Mouse (Mus musculus): Measurements from ENCODE around the gene Slc16a9. TPM values are rescaled to one million over a fixed set of nuclear protein-coding genes. Genes with fewer than 3 reads are reported as not detected.

Gene Slc16a9
- polyA plus RNA-seq, 1 experiment from 2014 or later, result 3.8 TPM

DNA sequence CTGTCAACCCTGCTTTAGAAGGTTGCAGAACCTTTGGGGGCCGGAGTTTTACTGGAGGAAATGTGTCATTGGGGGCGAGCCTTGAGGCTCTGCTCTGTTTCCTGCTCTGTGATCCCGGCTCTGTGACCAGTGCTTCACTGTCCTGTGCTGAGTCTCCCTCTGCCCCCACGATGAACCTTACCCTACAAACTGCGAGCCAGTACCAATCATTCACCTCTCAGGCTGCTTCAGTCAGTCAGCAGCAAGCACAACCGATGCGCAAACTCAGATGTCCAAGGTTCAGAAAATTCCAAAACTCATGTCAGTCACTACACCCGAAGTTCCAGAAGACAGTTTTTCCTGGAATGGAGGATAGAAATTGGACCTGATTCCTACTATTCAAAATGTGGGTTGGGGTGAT lies 64.5 kb downstream of the Slc16a9 start:
- no peak overlapping the region for H3K9ac ChIP-seq (ENCODE audit: low read depth, low read length)
- no peak for ATAC-seq

DNA sequence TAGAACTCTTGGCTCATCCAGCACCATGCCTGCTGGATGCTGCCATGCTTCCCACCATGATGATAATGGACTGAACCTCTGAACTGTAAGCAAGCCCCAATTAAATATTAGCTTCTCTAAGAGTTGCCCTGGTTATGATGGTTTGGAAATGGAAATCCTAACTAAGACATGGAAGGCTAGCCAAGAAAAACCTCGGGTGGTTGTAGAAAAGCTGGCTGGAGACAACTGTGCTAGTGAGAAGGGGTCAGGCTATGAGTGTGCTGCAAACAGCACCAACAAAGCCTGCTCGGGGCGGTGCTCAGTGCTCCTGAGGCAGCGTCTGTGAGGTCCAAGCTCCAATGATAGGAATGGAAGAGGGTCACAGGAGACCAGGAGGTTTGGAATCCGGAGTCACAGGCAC lies 65.7 kb downstream of the Slc16a9 start:
- H3K27ac ChIP-seq (ENCODE audit: low read depth, low read length), result no peak overlapping the region
- no peak for ATAC-seq
- no peak overlapping the region for H3K9ac ChIP-seq (ENCODE audit: low read depth, low read length)
- no peak overlapping the region for H3K4me3 ChIP-seq (ENCODE audit: low read length)
- WGBS, result 82% methylated on average over 5 of the region's 5 CpGs
- no peaks in the 10 kb centered on the region for H3K36me3 ChIP-seq (ENCODE audit: control insufficient read depth, insufficient read depth, low read length)
- H3K27me3 ChIP-seq (replicated peaks; ENCODE audit: control insufficient read depth, insufficient read depth, low read length), result no peaks in the 10 kb centered on the region
- H3K9me3 ChIP-seq (ENCODE audit: control insufficient read depth, low read length), result no peaks in the 10 kb centered on the region
- no peaks in the 10 kb centered on the region for H3K4me1 ChIP-seq (ENCODE audit: control insufficient read depth, insufficient read depth, low read depth, low read length)
- H3K4me2 ChIP-seq (ENCODE audit: low read length), result no peak overlapping the region

More for the DNA sequence above, 64.5 kb downstream of the Slc16a9 start:
- Histone ChIP-seq H3K4me2 (ENCODE audit: low read length) (no peak overlapping the region), H3K9me3 (ENCODE audit: control insufficient read depth, low read length) (no peaks in the 10 kb centered on the region), H3K4me3 (ENCODE audit: low read length) (no peak overlapping the region), H3K27ac (ENCODE audit: low read depth, low read length) (no peak overlapping the region), H3K4me1 (ENCODE audit: control insufficient read depth, insufficient read depth, low read depth, low read length) (no peaks in the 10 kb centered on the region), H3K27me3 (replicated peaks; ENCODE audit: control insufficient read depth, insufficient read depth, low read length) (no peaks in the 10 kb centered on the region), H3K36me3 (ENCODE audit: control insufficient read depth, insufficient read depth, low read length) (no peaks in the 10 kb centered on the region)
- 92% methylated on average over 8 of the region's 8 CpGs for WGBS

DNA sequence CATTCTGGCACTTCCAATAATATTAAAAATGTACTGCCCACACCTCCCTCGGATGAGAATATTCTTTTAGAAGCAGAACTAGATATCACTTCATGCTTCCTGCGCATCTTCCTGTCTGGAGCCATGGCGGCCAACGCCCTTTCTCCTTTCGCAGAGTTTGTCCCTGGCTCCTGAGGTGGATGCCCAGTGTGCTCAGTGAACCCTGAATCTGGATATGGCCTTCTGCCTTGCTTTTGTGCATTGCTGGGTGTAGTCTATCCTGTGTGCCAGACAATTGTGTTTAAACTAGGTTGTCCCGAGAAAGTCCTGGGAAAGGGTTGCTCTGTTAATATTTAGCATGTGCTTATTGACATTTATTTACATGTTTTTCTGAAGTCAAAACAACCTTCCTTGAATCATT lies 71.0 kb downstream of the Slc16a9 start:
- H3K4me3 ChIP-seq (ENCODE audit: low read length), result no peak overlapping the region
- H3K4me2 ChIP-seq (ENCODE audit: low read length), result no peak overlapping the region
- H3K27ac ChIP-seq (ENCODE audit: low read depth, low read length), result no peak overlapping the region
- H3K36me3 ChIP-seq (ENCODE audit: control insufficient read depth, insufficient read depth, low read length), result no peaks in the 10 kb centered on the region
- ATAC-seq, result no peak
- H3K9me3 ChIP-seq (ENCODE audit: control insufficient read depth, low read length), result no peaks in the 10 kb centered on the region
- H3K9ac ChIP-seq (ENCODE audit: low read depth, low read length), result no peak overlapping the region
- WGBS, result 92% methylated on average over 6 of the region's 6 CpGs
- H3K27me3 ChIP-seq (replicated peaks; ENCODE audit: control insufficient read depth, insufficient read depth, low read length), result no peaks in the 10 kb centered on the region
- H3K4me1 ChIP-seq (ENCODE audit: control insufficient read depth, insufficient read depth, low read depth, low read length), result no peaks in the 10 kb centered on the region

DNA sequence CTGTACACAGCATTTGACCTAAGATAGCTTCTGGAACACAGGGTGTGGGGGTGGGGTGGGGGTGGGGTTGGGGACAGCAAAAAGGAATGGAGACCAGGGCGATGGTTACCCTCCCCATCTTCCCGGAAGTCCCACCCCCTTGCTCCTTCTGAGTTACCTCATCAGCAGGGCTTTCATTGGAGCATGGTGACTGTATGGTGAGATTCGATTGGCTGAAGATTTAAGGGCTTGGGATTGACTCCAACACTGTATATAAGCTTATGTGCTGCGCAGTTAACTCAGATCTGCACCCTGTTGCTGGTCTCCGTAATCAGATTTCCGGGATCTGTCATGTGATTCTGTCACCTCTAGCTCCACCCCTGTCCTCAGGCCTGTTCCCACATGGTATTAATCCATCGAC lies 72.0 kb downstream of the Slc16a9 start:
- WGBS, result 89% methylated on average over 7 of the region's 7 CpGs
- no peaks in the 10 kb centered on the region for H3K27me3 ChIP-seq (replicated peaks; ENCODE audit: control insufficient read depth, insufficient read depth, low read length)
- ATAC-seq, result no peak

DNA sequence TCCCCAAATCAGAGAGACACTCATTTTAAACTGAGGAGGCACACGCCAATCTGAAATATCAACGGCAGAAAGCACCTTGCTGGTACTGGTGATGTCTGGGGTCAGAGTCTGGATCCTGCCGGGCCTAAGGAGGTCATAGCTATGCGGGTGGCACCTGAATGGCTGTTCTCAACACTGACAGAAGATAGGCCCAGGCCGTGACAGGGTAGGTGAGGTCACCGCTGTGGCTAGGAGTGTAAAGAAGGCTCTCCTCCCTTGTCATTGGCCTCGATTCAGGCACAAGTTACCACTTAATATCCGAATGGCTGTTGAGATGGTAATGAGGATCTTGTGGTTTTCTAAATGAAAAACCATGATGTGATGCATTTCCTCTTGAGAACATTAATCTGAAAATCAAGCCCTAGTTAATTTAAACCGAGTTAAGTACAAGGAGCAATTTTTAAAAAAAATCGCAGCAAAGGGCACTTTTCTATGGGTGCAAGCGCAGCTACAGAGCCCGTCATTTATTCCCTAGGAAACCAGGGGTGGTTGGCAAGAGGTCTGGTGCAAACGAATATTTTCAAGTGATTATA lies 72.6 kb downstream of the Slc16a9 start:
- Histone ChIP-seq H3K27me3 (replicated peaks; ENCODE audit: control insufficient read depth, insufficient read depth, low read length) (no peaks in the 10 kb centered on the region), H3K4me2 (ENCODE audit: low read length) (no peak overlapping the region), H3K36me3 (ENCODE audit: control insufficient read depth, insufficient read depth, low read length) (no peaks in the 10 kb centered on the region), H3K4me1 (ENCODE audit: control insufficient read depth, insufficient read depth, low read depth, low read length) (no peaks in the 10 kb centered on the region), H3K4me3 (ENCODE audit: low read length) (no peak overlapping the region), H3K9ac (ENCODE audit: low read depth, low read length) (no peak overlapping the region), H3K27ac (ENCODE audit: low read depth, low read length) (no peak overlapping the region), H3K9me3 (ENCODE audit: control insufficient read depth, low read length) (no peaks in the 10 kb centered on the region)
- WGBS, result 80% methylated on average over 13 of the region's 13 CpGs
- no peak for ATAC-seq

More for the DNA sequence above, 72.0 kb downstream of the Slc16a9 start:
- Histone ChIP-seq H3K9ac (ENCODE audit: low read depth, low read length) (no peak overlapping the region), H3K4me2 (ENCODE audit: low read length) (no peak overlapping the region), H3K4me1 (ENCODE audit: control insufficient read depth, insufficient read depth, low read depth, low read length) (no peaks in the 10 kb centered on the region), H3K9me3 (ENCODE audit: control insufficient read depth, low read length) (no peaks in the 10 kb centered on the region), H3K36me3 (ENCODE audit: control insufficient read depth, insufficient read depth, low read length) (no peaks in the 10 kb centered on the region), H3K27ac (ENCODE audit: low read depth, low read length) (no peak overlapping the region), H3K4me3 (ENCODE audit: low read length) (no peak overlapping the region)

DNA sequence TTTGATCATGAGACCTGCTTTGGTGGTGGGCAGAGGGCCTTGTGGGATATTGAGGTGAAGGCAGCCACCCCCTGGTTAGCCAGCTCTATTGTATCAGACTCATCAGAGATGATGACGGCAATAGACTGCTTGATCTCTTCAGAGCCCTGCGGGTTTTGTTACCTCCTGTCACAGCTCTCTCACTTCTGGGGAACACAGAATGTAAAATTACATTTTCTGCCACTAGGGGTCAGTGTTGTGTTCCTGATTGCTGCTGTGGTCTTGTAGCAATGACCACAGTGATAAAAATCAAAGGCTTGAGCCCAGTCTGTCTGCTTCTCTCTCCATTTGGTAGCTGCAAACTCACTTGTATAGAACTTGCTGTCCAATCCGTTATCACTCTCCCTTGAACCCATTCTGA lies 73.7 kb downstream of the Slc16a9 start:
- Histone ChIP-seq H3K27ac (ENCODE audit: low read depth, low read length) (no peak overlapping the region), H3K4me2 (ENCODE audit: low read length) (no peak overlapping the region), H3K27me3 (replicated peaks; ENCODE audit: control insufficient read depth, insufficient read depth, low read length) (no peaks in the 10 kb centered on the region), H3K36me3 (ENCODE audit: control insufficient read depth, insufficient read depth, low read length) (no peaks in the 10 kb centered on the region), H3K4me3 (ENCODE audit: low read length) (no peak overlapping the region), H3K4me1 (ENCODE audit: control insufficient read depth, insufficient read depth, low read depth, low read length) (no peaks in the 10 kb centered on the region), H3K9ac (ENCODE audit: low read depth, low read length) (no peak overlapping the region), H3K9me3 (ENCODE audit: control insufficient read depth, low read length) (no peaks in the 10 kb centered on the region)
- 2% methylated on average over 3 of the region's 3 CpGs for WGBS
- ATAC-seq, result peak; percentile 90

DNA sequence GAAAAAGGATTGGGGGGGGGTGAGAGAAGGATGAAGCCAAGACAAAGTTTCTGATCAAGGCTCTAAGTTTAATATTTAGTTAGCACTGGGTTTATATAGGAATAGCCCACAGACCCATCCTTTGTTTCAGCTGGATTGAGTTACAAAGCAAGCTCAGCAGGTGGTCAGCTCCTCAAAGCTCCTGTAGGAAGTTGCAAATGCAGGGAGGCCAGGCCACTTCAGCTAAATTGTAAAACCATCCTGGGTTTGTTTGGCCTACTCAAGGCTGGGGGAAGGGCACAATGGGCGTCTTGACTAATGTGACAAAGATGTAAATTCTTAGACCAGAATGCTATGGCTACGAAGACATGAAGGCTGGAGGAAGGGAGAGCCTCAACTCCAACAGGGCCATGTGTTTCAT lies 80.6 kb downstream of the Slc16a9 start:
- H3K27ac ChIP-seq (ENCODE audit: low read depth, low read length), result no peak overlapping the region
- no peak overlapping the region for H3K4me3 ChIP-seq (ENCODE audit: low read length)
- H3K9ac ChIP-seq (ENCODE audit: low read depth, low read length), result no peak overlapping the region
- H3K36me3 ChIP-seq (ENCODE audit: control insufficient read depth, insufficient read depth, low read length), result no peaks in the 10 kb centered on the region
- no peaks in the 10 kb centered on the region for H3K4me1 ChIP-seq (ENCODE audit: control insufficient read depth, insufficient read depth, low read depth, low read length)
- H3K27me3 ChIP-seq (replicated peaks; ENCODE audit: control insufficient read depth, insufficient read depth, low read length), result no peaks in the 10 kb centered on the region
- 25% methylated on average over 2 of the region's 2 CpGs for WGBS
- no peak for ATAC-seq
- H3K9me3 ChIP-seq (ENCODE audit: control insufficient read depth, low read length), result no peaks in the 10 kb centered on the region
- H3K4me2 ChIP-seq (ENCODE audit: low read length), result no peak overlapping the region

DNA sequence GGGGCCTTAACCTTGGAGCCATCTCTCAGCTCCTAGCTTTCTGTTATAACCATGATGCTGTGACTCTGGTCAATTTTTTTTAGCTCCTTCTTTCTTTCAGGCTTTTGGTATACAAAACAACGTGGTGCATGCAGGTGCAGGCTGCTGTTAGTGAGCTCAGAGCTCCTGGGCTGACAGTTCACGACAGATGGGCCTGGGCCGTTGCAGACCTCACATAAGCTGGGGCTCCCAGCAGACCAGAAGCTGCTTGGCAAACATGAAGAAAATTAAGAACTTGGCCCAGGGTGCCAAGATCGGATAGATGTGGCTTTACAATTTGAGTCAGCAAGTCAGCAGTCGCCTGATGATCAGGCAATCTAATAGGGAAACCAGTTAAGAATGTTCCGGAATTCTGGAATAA lies 82.4 kb downstream of the Slc16a9 start:
- Histone ChIP-seq H3K27me3 (replicated peaks; ENCODE audit: control insufficient read depth, insufficient read depth, low read length) (no peaks in the 10 kb centered on the region), H3K4me1 (ENCODE audit: control insufficient read depth, insufficient read depth, low read depth, low read length) (no peaks in the 10 kb centered on the region), H3K9ac (ENCODE audit: low read depth, low read length) (no peak overlapping the region), H3K27ac (ENCODE audit: low read depth, low read length) (no peak overlapping the region; the same call in 1 of the 2 replicates), H3K36me3 (ENCODE audit: control insufficient read depth, insufficient read depth, low read length) (no peaks in the 10 kb centered on the region), H3K4me3 (ENCODE audit: low read length) (no peak overlapping the region), H3K9me3 (ENCODE audit: control insufficient read depth, low read length) (no peaks in the 10 kb centered on the region), H3K4me2 (ENCODE audit: low read length) (no peak overlapping the region)
- 71% methylated on average over 6 of the region's 6 CpGs for WGBS
- ATAC-seq, result no peak

DNA sequence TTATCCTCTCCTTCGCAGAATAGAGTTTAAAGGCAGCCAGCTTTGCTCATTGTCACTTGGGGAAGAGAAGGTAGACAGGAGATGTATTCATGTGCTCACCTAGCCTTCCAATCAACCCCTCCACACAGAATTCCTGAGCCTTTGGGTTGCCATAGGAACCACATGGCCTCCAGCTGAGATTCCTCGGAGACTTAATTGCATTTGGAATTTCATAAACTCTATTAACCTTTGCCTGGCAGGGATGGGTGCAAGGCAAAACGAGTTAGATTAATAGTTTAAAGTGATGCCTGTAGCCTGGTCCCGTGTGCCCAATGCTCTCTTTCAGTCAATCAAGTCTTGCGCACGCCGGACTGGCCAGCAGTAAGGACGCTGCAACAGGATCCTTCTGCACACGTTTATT lies 83.2 kb downstream of the Slc16a9 start:
- no peaks in the 10 kb centered on the region for H3K4me1 ChIP-seq (ENCODE audit: control insufficient read depth, insufficient read depth, low read depth, low read length)
- 50% methylated on average over 9 of the region's 9 CpGs for WGBS
- no peak overlapping the region for H3K4me2 ChIP-seq (ENCODE audit: low read length)
- ATAC-seq, result peak; percentile 64; the same call in 1 of the 2 replicates
- no peaks in the 10 kb centered on the region for H3K36me3 ChIP-seq (ENCODE audit: control insufficient read depth, insufficient read depth, low read length)
- H3K27me3 ChIP-seq (replicated peaks; ENCODE audit: control insufficient read depth, insufficient read depth, low read length), result no peaks in the 10 kb centered on the region
- no peak overlapping the region for H3K27ac ChIP-seq (ENCODE audit: low read depth, low read length)
- no peaks in the 10 kb centered on the region for H3K9me3 ChIP-seq (ENCODE audit: control insufficient read depth, low read length)
- H3K9ac ChIP-seq (ENCODE audit: low read depth, low read length), result no peak overlapping the region
- H3K4me3 ChIP-seq (ENCODE audit: low read length), result no peak overlapping the region
